Mouse (Mus musculus): ENCODE results near the gene Ambra1.

Gene Ambra1

DNA sequence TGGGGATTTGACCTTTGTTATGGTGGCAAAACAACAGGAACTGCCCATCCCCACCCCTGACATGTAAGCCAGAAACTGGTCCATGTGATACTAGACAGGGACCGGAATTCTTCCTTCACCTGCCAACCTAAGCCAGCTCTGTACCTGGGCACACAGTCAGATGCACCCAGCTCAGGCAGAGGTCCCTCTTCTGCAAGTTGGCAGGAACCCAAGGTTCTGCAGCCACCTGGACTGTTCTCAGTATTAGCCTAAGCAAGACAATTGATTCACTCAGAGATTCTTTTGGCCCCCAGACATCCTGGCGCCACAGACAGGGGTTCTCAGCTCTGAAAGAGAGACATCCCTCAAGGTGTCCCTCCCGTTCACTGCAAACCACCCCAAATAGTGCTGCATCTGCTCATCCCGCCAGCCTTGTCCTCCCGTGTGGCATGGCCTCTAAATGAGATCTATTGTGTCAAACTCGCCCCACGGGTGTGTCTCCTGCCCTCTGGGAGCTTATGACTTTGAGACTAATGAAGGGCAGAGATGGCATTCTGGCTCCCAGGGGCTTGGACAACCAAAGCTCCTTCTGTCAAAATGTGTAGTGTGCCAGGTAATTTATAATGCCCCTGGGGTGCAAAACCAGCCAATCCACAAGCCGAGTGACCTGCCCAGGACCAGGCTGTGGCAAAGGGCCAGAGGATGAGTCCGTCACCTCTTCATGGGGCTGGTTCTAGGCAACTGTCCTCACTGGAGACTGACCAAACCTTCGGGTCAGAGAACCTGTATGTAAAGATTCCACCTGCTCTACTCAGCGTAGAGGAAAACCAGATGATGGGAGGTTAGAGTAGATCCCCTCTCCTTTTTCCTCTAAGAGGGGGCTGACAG, 229.8 kb downstream of the Ambra1 start:
- DNase-seq (ENCODE audit: low spot score): no peak

GRCm38 (mm10) chr2:91960459-91960858, 230.5 kb downstream of the Ambra1 start:
- no peak for DNase-seq (ENCODE audit: low spot score)

GRCm38 (mm10) chr2:91961901-91962761, 232.2 kb downstream of the Ambra1 start:
- no peak for DNase-seq (ENCODE audit: low spot score)

DNA sequence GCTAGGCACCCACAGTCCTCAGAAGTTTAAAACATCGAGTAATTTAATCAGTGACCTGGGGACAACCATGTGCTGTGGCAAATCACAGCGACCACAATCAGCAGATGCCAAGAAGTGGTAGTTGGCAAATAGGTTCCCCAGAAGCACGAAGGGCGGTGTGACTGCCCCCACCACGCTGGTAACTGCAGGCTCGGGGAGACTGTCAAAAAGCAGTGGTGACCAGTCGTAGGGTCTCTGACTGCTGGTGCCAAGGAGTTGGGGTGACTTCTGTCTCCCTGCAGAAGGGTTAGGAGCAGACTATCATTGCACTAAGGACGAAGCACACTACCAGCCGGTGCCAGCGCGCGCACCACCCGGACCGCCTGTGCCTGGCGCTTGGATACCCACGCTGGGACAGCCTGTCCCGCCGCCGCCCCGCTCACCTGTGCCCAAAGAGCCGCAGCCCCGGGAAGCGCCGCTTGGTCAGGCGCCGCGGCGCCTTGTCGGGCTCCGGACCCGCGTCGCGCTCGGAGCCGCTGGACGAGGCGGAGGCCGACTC, 233.0 kb downstream of the Ambra1 start:
- no peak for DNase-seq (ENCODE audit: low spot score)

GRCm38 (mm10) chr2:91963443-91963932, 233.6 kb downstream of the Ambra1 start:
- DNase-seq (ENCODE audit: low spot score): peak; percentile 98

DNA sequence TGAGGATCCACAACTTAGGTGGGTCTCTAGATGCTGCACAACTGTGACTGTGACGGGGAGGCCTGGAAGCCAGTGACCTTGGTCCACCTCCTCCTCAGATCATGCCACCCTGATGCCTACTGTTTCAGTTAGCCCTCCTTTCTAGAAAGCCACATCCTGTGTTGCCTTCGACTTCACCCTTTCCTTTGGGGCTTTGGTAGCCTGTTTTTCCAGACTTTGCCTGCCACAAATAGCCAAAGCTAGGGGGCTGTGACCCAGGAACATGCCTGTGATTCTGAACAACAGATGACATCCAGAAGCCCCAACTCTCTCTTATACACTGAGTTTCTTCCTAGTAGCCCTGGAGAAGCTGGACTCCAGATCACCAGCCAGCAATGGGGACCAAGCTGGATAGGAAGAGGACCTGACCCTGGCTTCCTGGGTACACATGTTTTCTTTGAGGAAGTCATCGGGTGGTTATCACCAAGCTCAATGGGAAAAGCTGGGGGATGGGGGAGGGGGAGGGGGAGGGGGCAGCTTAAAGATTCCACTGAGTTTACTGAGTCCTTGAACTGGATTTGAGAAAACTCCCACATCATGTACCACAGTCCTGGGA, 234.8 kb downstream of the Ambra1 start:
- DNase-seq (ENCODE audit: low spot score): no peak

- no peak for DNase-seq (ENCODE audit: low spot score)
Measured at GRCm38 (mm10) chr2:91965417-91965816, 235.5 kb downstream of the Ambra1 start.

- no peak for DNase-seq (ENCODE audit: low spot score)
Measured at GRCm38 (mm10) chr2:91966367-91966766, 236.4 kb downstream of the Ambra1 start.

DNA sequence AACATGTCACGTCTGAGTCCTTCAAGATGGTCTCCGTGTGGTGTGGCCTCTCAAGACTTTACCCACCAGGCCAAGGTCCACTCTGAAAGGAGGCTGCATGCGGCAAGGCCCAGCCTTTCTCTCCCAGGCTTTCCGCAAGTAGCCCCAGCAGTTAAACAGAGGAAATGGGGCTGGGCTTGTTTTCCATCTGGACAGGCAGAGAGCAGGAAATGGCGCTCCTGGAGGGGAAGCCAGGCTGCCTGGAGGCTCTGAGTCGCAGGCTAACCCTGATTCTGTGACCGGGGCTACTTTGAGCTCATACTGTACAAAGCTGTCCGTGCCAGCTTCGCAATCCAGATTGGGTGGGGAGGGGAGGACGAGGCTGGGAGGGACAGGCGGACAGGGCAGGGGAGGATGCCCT, 238.0 kb downstream of the Ambra1 start:
- no peak for DNase-seq (ENCODE audit: low spot score)
